Mouse (Mus musculus) heart, postnatal 0 days (tissue): ENCODE results near the gene Fxr2.

Experiments
- CTCF ChIP-seq: IDR thresholded peaks from 2 replicates; pipeline ENCODE4 v1.5.1; 2016; ENCODE audit warnings: antibody characterized with exemption, control low read depth, low read depth
- EP300 ChIP-seq: IDR thresholded peaks from 2 replicates; pipeline ENCODE4 v1.6.1; 2016; ENCODE audit warnings: antibody characterized with exemption, low read depth

GRCm38 (mm10) chr11:69684128-69684745, 51.4 kb downstream of the Fxr2 start:
- TF ChIP-seq CTCF, result no peak
- no peak for TF ChIP-seq EP300
